Mouse (Mus musculus): ENCODE measurements around the gene Upk3bl. TPM values are rescaled to one million over a fixed set of nuclear protein-coding genes. Genes with fewer than 3 reads are reported as not detected.
A peak's percentile ranks its signal among the peaks of the same experiment; 100 is the strongest.
"Not testable (repeated sequence)": the region's sequence is repeated elsewhere in the genome, so short reads cannot be mapped to it uniquely, and the experiment has no call there.

Gene Upk3bl
- polyA plus RNA-seq, 1 experiment from 2014 or later: not detected

GRCm38 (mm10) chr5:136104511-136104910 lies 50.2 kb downstream of the Upk3bl start:
- Histone ChIP-seq H3K4me3 (ENCODE audit: low read depth, low read length) (no peak overlapping the region), H3K36me3 (replicated peaks; ENCODE audit: insufficient read depth, low read length) (no peaks in the 10 kb centered on the region), H3K9me3 (ENCODE audit: low read length) (no peaks in the 10 kb centered on the region), H3K9ac (replicated peaks) (no peak overlapping the region), H3K4me1 (ENCODE audit: insufficient read depth) (peaks cover 11% of the 10 kb centered on the region), H3K4me2 (ENCODE audit: low read depth, low read length) (no peak overlapping the region), H3K27me3 (ENCODE audit: insufficient read depth, low read length) (no peaks in the 10 kb centered on the region), H3K27ac (ENCODE audit: low read depth) (no peak overlapping the region)
- no peak for ATAC-seq
- peak; percentile 72 for TF ChIP-seq CTCF (IDR thresholded peaks at IDR 0.05; ENCODE audit: low read depth)
- TF ChIP-seq EP300 (IDR thresholded peaks at IDR 0.05; ENCODE audit: low read depth): no peak
- peak; percentile 59 for DNase-seq
- WGBS (ENCODE audit: insufficient replicate concordance): 78% methylated on average over 5 of the region's 5 CpGs

- H3K9me3 ChIP-seq (ENCODE audit: low read length): no peaks in the 10 kb centered on the region
- no peak overlapping the region for H3K4me3 ChIP-seq (ENCODE audit: low read depth, low read length)
- H3K9ac ChIP-seq (replicated peaks): no peak overlapping the region
- DNase-seq (no peak), ATAC-seq (no peak)
- H3K4me1 ChIP-seq (ENCODE audit: insufficient read depth): 0 out of 2 replicates have a peak, but pooled peaks cover 3% of the 10 kb centered on the region
- no peak for TF ChIP-seq EP300 (IDR thresholded peaks at IDR 0.05; ENCODE audit: low read depth)
- no peak for TF ChIP-seq CTCF (IDR thresholded peaks at IDR 0.05; ENCODE audit: low read depth)
- H3K27me3 ChIP-seq (ENCODE audit: insufficient read depth, low read length): no peaks in the 10 kb centered on the region
- no peak overlapping the region for H3K4me2 ChIP-seq (ENCODE audit: low read depth, low read length)
- WGBS (ENCODE audit: insufficient replicate concordance): 39% methylated on average over 2 of the region's 2 CpGs
- H3K36me3 ChIP-seq (replicated peaks; ENCODE audit: insufficient read depth, low read length): no peaks in the 10 kb centered on the region
- no peak overlapping the region for H3K27ac ChIP-seq (ENCODE audit: low read depth)
Measured at GRCm38 (mm10) chr5:136108486-136108885, 54.2 kb downstream of the Upk3bl start.

- H3K27me3 ChIP-seq (ENCODE audit: insufficient read depth, low read length): no peaks in the 10 kb centered on the region
- 52% methylated on average over 3 of the region's 3 CpGs for WGBS (ENCODE audit: insufficient replicate concordance)
- no peaks in the 10 kb centered on the region for H3K9me3 ChIP-seq (ENCODE audit: low read length)
- H3K9ac ChIP-seq (replicated peaks): no peak overlapping the region
- TF ChIP-seq EP300 (IDR thresholded peaks at IDR 0.05; ENCODE audit: low read depth): no peak
- no peak for TF ChIP-seq CTCF (IDR thresholded peaks at IDR 0.05; ENCODE audit: low read depth)
- H3K4me2 ChIP-seq (ENCODE audit: low read depth, low read length): no peak overlapping the region
- no peak overlapping the region for H3K27ac ChIP-seq (ENCODE audit: low read depth)
- H3K36me3 ChIP-seq (replicated peaks; ENCODE audit: insufficient read depth, low read length): no peaks in the 10 kb centered on the region
- H3K4me3 ChIP-seq (ENCODE audit: low read depth, low read length): no peak overlapping the region
- DNase-seq (no peak), ATAC-seq (no peak)
- H3K4me1 ChIP-seq (ENCODE audit: insufficient read depth): 0 out of 2 replicates have a peak, but pooled peaks cover 3% of the 10 kb centered on the region
Measured at GRCm38 (mm10) chr5:136109042-136109441, 54.8 kb downstream of the Upk3bl start.

GRCm38 (mm10) chr5:136113546-136113945 lies 59.3 kb downstream of the Upk3bl start:
- not testable (repeated sequence) for H3K9me3 ChIP-seq (ENCODE audit: low read length); H3K4me3 ChIP-seq (ENCODE audit: low read depth, low read length); H3K9ac ChIP-seq (replicated peaks); H3K4me2 ChIP-seq (ENCODE audit: low read depth, low read length); H3K27me3 ChIP-seq (ENCODE audit: insufficient read depth, low read length); DNase-seq; H3K27ac ChIP-seq (ENCODE audit: low read depth); ATAC-seq; H3K36me3 ChIP-seq (replicated peaks; ENCODE audit: insufficient read depth, low read length)
- 54% methylated on average over 3 of the region's 4 CpGs for WGBS (ENCODE audit: insufficient replicate concordance)
- peaks cover 20% of the 10 kb centered on the region for H3K4me1 ChIP-seq (ENCODE audit: insufficient read depth)

Small RNA genes within 50 kb of the gene (microRNA-seq; reads per million reads assigned to microRNA genes)
- gene Mir7035: not detected

Other genes with a start within 250 kb of the Upk3bl start
- gene Srrm3, start 247.6 kb upstream of the Upk3bl start, polyA plus RNA-seq (2015; fragmentation: Nextera tagmentation; extraction: Ambion mirVana): not detected in 2 replicates
- 4.5 and 9.1 TPM in 2 replicates for gene Hspb1, start 166.6 kb upstream of the Upk3bl start, polyA plus RNA-seq (2015; fragmentation: Nextera tagmentation; extraction: Ambion mirVana)
- 56.7 and 66.8 TPM in 2 replicates for gene Ywhag, start 119.9 kb upstream of the Upk3bl start, polyA plus RNA-seq (2015; fragmentation: Nextera tagmentation; extraction: Ambion mirVana)
- gene Ssc4d, start 80.0 kb upstream of the Upk3bl start, polyA plus RNA-seq (2015; fragmentation: Nextera tagmentation; extraction: Ambion mirVana): 1.7 and 1.9 TPM in 2 replicates
- not detected in 2 replicates for gene Zp3, start 74.4 kb upstream of the Upk3bl start, polyA plus RNA-seq (2015; fragmentation: Nextera tagmentation; extraction: Ambion mirVana)
- gene Dtx2, start 59.7 kb upstream of the Upk3bl start, polyA plus RNA-seq (2015; fragmentation: Nextera tagmentation; extraction: Ambion mirVana): 4.8 and 4.9 TPM in 2 replicates
- 4.0 and 4.7 TPM in 2 replicates for gene Upk3b, start 16.0 kb upstream of the Upk3bl start, polyA plus RNA-seq (2015; fragmentation: Nextera tagmentation; extraction: Ambion mirVana)
- 2.1 TPM in 2 replicates for gene Rasa4, start 29.4 kb downstream of the Upk3bl start, polyA plus RNA-seq (2015; fragmentation: Nextera tagmentation; extraction: Ambion mirVana)
- 99.8 and 112 TPM in 2 replicates for gene Polr2j, start 62.1 kb downstream of the Upk3bl start, polyA plus RNA-seq (2015; fragmentation: Nextera tagmentation; extraction: Ambion mirVana)
- 13.7 and 16.5 TPM in 2 replicates for gene Lrwd1, start 81.6 kb downstream of the Upk3bl start, polyA plus RNA-seq (2015; fragmentation: Nextera tagmentation; extraction: Ambion mirVana)
- gene Alkbh4, start 81.7 kb downstream of the Upk3bl start, polyA plus RNA-seq (2015; fragmentation: Nextera tagmentation; extraction: Ambion mirVana): 8.8 and 9.2 TPM in 2 replicates
- gene Orai2, start 116.2 kb downstream of the Upk3bl start, polyA plus RNA-seq (2015; fragmentation: Nextera tagmentation; extraction: Ambion mirVana): 4.4 and 4.5 TPM in 2 replicates
- 19.6 and 19.9 TPM in 2 replicates for gene Prkrip1, start 144.5 kb downstream of the Upk3bl start, polyA plus RNA-seq (2015; fragmentation: Nextera tagmentation; extraction: Ambion mirVana)
- gene Sh2b2, start 192.1 kb downstream of the Upk3bl start, polyA plus RNA-seq (2015; fragmentation: Nextera tagmentation; extraction: Ambion mirVana): 1.3 and 1.7 TPM in 2 replicates

All from liver, postnatal 0 days (tissue).